Mouse (Mus musculus) liver, postnatal 0 days (tissue): ENCODE measurements around the gene Ubap2. TPM values are rescaled to one million over a fixed set of nuclear protein-coding genes. Genes with fewer than 3 reads are reported as not detected.
A peak's percentile ranks its signal among the peaks of the same experiment; 100 is the strongest.

Source experiments
- ATAC-seq: fragments of 200-750 bp; cut with Nextera tagmentation; 2 replicates; pipeline ENCODE4 v1.8.0; 2017; ENCODE audit warnings: mild to moderate bottlenecking, moderate library complexity
- DNase-seq: peaks from one replicate; pipeline ENCODE4 v3.0.0-alpha.2; 2016
- H3K27ac ChIP-seq: fragments of 300-500 bp; sonication (generic); 2 replicates; pipeline ENCODE4 v1.5.1; 2014; ENCODE audit warnings: antibody characterized with exemption, moderate library complexity, mild to moderate bottlenecking, low read depth
- H3K27me3 ChIP-seq: fragments of 300-500 bp; sonication (generic); 2 replicates; pipeline ENCODE4 v1.6.1; 2014; ENCODE audit warnings: low read length, control low read depth, mixed read lengths; ENCODE audit not compliant: insufficient read depth
- H3K36me3 ChIP-seq: fragments of 300-500 bp; sonication (generic); replicated peaks from 2 replicates; pipeline ENCODE4 v1.6.1; 2014; ENCODE audit warnings: mild to moderate bottlenecking, control low read depth, low read length, moderate library complexity, mixed read lengths; ENCODE audit not compliant: insufficient read depth
- H3K4me1 ChIP-seq: fragments of 300-500 bp; sonication (generic); 2 replicates; pipeline ENCODE4 v1.6.1; 2014; ENCODE audit warnings: antibody characterized with exemption, mild to moderate bottlenecking, control low read depth; ENCODE audit not compliant: insufficient read depth
- H3K4me2 ChIP-seq: fragments of 300-500 bp; sonication (generic); 2 replicates; pipeline ENCODE4 v1.6.1; 2014; ENCODE audit warnings: low read depth, mild to moderate bottlenecking, low read length, moderate library complexity, mixed read lengths
- H3K4me3 ChIP-seq: fragments of 300-500 bp; sonication (generic); 2 replicates; pipeline ENCODE4 v1.5.1; 2014; ENCODE audit warnings: low read depth, low read length
- H3K9ac ChIP-seq: fragments of 300-500 bp; sonication (generic); replicated peaks from 2 replicates; pipeline ENCODE4 v1.6.1; 2014; ENCODE audit warnings: mild to moderate bottlenecking, moderate library complexity
- H3K9me3 ChIP-seq: fragments of 300-500 bp; sonication (generic); 2 replicates; pipeline ENCODE4 v1.6.1; 2016; ENCODE audit warnings: mild to moderate bottlenecking, control low read depth, low read length, mixed read lengths
- CTCF ChIP-seq: sonication (generic); IDR thresholded peaks from 2 replicates; pipeline ENCODE4 v1.5.1; 2016; ENCODE audit warnings: antibody characterized with exemption, low read depth
- EP300 ChIP-seq: IDR thresholded peaks from 2 replicates; pipeline ENCODE4 v1.6.1; 2016; ENCODE audit warnings: antibody characterized with exemption, low read depth, mild to moderate bottlenecking
- WGBS: fragments of 180-500 bp; shearing (Covaris S2); extraction: QIAGEN DNeasy Blood & Tissue Kit; methylation state at CpG from one replicate; pipeline ENCODE4 v1.1.7; 2014; ENCODE audit not compliant: insufficient replicate concordance; 5-methylcytosine and 5-hydroxymethylcytosine counted together
- polyA plus RNA-seq: library from polyadenylated mRNA; unstranded; fragments of >200 nt; fragmentation: Nextera tagmentation; extraction: Ambion mirVana; gene quantifications from 2 replicates; pipeline ENCODE4 v1.2.1, GENCODE M21; 2015

Gene Ubap2
- polyA plus RNA-seq, result 8.3 and 10.8 TPM in 2 replicates

DNA sequence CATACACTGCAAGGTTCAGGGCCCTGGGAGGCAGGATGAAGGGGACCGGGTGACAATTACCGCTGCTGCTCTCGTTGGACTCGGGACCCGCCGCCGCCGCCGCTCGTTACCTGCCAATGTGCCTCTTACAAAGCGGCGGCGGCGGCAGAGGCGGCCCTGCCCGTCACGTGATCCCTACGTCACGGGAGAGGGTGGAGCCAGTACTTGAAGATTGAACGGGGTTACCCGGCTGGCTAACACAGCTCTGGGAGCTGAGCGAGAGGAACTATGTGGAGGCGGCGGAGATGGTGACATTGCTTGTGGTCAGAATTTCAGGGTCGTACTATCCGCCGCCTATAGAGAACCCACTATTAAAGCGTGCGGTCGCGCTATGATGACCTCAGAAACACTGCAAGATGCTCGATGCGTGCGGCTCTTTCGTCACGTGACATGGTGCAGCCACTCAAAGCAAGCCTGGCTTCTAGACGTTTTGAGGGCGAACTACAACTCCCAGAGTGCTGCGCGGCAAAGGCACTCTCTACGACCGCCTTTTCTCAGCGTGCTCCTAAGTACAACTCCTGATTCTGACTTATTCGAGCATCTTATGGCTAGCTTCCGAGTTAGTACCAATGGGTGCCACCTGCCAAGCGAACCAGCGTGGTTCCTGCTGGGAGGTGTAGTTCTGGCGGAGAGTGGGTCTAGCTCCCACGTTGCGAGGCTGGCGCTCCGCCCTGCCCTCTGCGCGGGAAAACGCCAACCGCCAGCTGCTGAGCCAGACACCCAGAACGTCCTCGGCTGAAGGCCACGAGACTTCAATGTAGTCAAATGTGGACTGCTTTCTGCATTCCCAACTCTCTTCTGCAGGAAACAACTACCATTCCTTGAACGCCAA, at the start of gene Ubap2:
Gene Ubap2 (minus strand): TSS at position 165 of the 871 bp plus-strand sequence.
- Histone ChIP-seq H3K4me2 (peak within 1 kb of the TSS; percentile 98), H3K9ac (peak within 1 kb of the TSS; percentile 95), H3K9me3 (no peaks in the 10 kb centered on the region), H3K27ac (peak within 1 kb of the TSS; percentile 96), H3K27me3 (no peaks in the 10 kb centered on the region), H3K4me3 (peak within 1 kb of the TSS; percentile 96), H3K4me1 (peaks cover 28% of the 10 kb centered on the region), H3K36me3 (peaks cover 9% of the 10 kb centered on the region; the same call in 1 of the 2 replicates)
- ATAC-seq, result peak; percentile 97
- peak; percentile 97 for DNase-seq
- TF ChIP-seq CTCF, result no peak
- no peak; the same call in 1 of the 2 replicates for TF ChIP-seq EP300
- WGBS, result under 1% methylated on average over 60 of the region's 60 CpGs

DNA sequence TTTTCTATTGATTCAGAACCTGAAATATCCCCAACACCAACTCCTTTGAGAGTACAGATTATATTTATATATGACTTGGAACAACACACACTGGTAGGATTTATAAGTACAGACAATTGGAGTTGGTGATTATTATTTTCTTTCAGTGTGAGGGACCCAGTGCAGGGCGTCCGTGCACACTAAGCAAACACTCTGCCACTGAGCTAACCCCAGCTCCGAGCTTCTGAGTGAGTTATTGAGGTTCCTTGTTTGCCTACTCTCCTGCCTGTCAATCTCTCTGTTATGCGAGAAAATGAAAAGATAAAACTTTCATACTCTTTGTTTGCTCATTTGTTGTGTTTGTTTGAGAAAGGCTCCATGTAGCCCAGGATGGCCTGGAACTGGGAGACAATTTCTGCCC, 46.0 kb upstream of the Ubap2 start:
- no peak overlapping the region for H3K4me2 ChIP-seq
- no peak overlapping the region for H3K4me3 ChIP-seq
- H3K4me1 ChIP-seq, result peaks cover 8% of the 10 kb centered on the region; the same call in 1 of the 2 replicates
- TF ChIP-seq CTCF (no peak), EP300 (no peak)
- no peak for DNase-seq
- no peaks in the 10 kb centered on the region for H3K27me3 ChIP-seq
- ATAC-seq, result no peak
- WGBS, result 50% methylated on average over 4 of the region's 4 CpGs
- no peaks in the 10 kb centered on the region for H3K9me3 ChIP-seq
- no peak overlapping the region for H3K27ac ChIP-seq
- no peaks in the 10 kb centered on the region for H3K36me3 ChIP-seq
- no peak overlapping the region for H3K9ac ChIP-seq

- no peaks in the 10 kb centered on the region for H3K9me3 ChIP-seq
- no peak for TF ChIP-seq EP300
- TF ChIP-seq CTCF, result 0 out of 2 replicates have a peak, but pooled peaks have one; percentile 17
- no peak overlapping the region for H3K4me3 ChIP-seq
- H3K27me3 ChIP-seq, result no peaks in the 10 kb centered on the region
- DNase-seq, result no peak
- H3K9ac ChIP-seq, result no peak overlapping the region
- no peak overlapping the region for H3K4me2 ChIP-seq
- no peak for ATAC-seq
- H3K27ac ChIP-seq, result no peak overlapping the region
- peaks cover 19% of the 10 kb centered on the region for H3K4me1 ChIP-seq
- 66% methylated on average over 5 of the region's 5 CpGs for WGBS
- 0 out of 2 replicates have a peak, but pooled peaks cover under 1% of the 10 kb centered on the region for H3K36me3 ChIP-seq
Observed at GRCm38 (mm10) chr4:41318267-41318666, 43.3 kb upstream of the Ubap2 start.

GRCm38 (mm10) chr4:41315173-41315572, 40.2 kb upstream of the Ubap2 start:
- H3K27ac ChIP-seq, result peak overlapping the region; percentile 99
- peak overlapping the region; percentile 98 for H3K9ac ChIP-seq
- WGBS, result 49% methylated on average over 8 of the region's 8 CpGs
- H3K9me3 ChIP-seq, result no peaks in the 10 kb centered on the region
- H3K27me3 ChIP-seq, result no peaks in the 10 kb centered on the region
- DNase-seq, result no peak
- H3K36me3 ChIP-seq, result peaks cover 27% of the 10 kb centered on the region
- peak overlapping the region; percentile 78 for H3K4me2 ChIP-seq
- no peak for TF ChIP-seq CTCF
- no peak for TF ChIP-seq EP300
- ATAC-seq, result no peak
- peaks cover 37% of the 10 kb centered on the region for H3K4me1 ChIP-seq
- H3K4me3 ChIP-seq, result peak overlapping the region; percentile 90

DNA sequence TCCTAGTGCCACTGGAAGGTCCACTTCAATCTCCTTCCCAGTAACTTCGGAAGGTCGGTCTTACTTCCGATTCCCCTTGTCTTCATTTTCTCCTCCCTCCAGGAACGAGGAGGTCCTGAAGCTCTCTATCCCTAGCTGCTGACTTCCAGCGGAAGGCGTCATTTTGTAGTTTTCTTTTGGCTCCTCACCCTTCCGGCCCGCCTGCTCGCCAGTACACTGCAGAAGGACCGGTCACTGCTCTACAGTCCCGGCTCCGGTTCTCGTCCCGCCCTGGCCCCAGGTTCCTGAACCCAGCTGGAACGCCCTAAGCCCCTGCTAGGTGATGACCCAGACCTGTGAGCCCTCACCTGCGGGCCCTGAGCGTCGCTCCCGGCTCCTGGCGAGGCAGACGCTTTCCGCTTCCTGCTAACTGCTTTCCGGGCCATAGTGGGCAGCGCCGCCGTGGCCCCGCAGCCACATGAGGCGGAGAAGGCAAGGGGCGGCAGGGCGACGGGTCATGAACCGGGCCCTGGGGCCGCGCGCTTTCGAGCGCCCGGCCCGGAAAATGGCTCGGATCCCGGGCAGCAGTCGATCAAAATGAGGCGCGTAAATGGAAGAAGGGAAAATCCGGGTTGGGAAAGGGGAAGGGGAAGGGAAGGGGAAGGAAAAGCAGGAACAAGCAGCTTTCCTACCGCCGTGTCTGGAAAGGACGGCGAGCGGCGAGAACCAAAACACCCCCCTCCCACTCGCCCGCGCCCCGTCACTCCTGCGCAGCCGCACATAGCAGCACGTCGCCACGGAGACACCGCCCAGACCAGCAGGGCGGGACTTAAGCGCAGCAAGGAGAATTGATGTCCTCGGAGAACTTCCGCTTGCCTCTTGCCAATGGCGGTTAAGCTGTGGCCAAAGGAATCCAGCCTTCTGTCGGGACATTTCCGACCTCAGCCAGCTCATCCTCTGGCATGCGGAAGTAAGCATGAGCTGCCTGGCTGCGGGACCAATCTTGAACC, 39.5 kb upstream of the Ubap2 start, which contains the start of gene Dcaf12:
Gene Dcaf12 (minus strand): TSS at position 749 of the 989 bp plus-strand sequence.
- Histone ChIP-seq H3K27me3 (no peaks in the 10 kb centered on the region), H3K9ac (peak within 1 kb of the TSS; percentile 98), H3K27ac (peak within 1 kb of the TSS; percentile 99), H3K9me3 (no peaks in the 10 kb centered on the region), H3K4me3 (peak within 1 kb of the TSS; percentile 90), H3K4me2 (peak within 1 kb of the TSS; percentile 78), H3K4me1 (peaks cover 37% of the 10 kb centered on the region), H3K36me3 (peaks cover 34% of the 10 kb centered on the region)
- TF ChIP-seq CTCF, result 0 out of 2 replicates have a peak, but pooled peaks have one; percentile 1
- peak; percentile 54; the same call in 1 of the 2 replicates for TF ChIP-seq EP300
- WGBS, result under 1% methylated on average over 70 of the region's 70 CpGs
- ATAC-seq (peak; percentile 97), DNase-seq (peak; percentile 95)
